Mouse (Mus musculus) cortical plate, adult 2 months (tissue): ENCODE measurements around the gene Capn8. TPM values are rescaled to one million over a fixed set of nuclear protein-coding genes. Genes with fewer than 3 reads are reported as not detected.
A peak's percentile ranks its signal among the peaks of the same experiment; 100 is the strongest.
"Not testable (repeated sequence)": the region's sequence is repeated elsewhere in the genome, so short reads cannot be mapped to it uniquely, and the experiment has no call there.

Experiments
- H3K27ac ChIP-seq: fragments of 200-500 bp; 2 replicates; pipeline ENCODE4 v1.5.1; 2012; ENCODE audit warnings: low read length, control low read depth, inconsistent platforms; ENCODE audit not compliant: insufficient read depth
- H3K4me1 ChIP-seq: fragments of 200-500 bp; 2 replicates; pipeline ENCODE4 v1.6.1; 2011; ENCODE audit warnings: low read length; ENCODE audit not compliant: control insufficient read depth, insufficient read depth
- H3K4me3 ChIP-seq: fragments of 200-500 bp; 2 replicates; pipeline ENCODE4 v1.5.1; 2011; ENCODE audit warnings: mild to moderate bottlenecking, low read length, control low read depth; ENCODE audit not compliant: insufficient read depth
- CTCF ChIP-seq: fragments of 200-500 bp; IDR thresholded peaks from 2 replicates; pipeline ENCODE4 v1.5.1; 2011; ENCODE audit warnings: mild to moderate bottlenecking, control low read depth, low read length; ENCODE audit not compliant: insufficient read depth; ENCODE audit errors: extremely low read depth
- POLR2A ChIP-seq: fragments of 200-500 bp; IDR thresholded peaks from 2 replicates; pipeline ENCODE4 v1.6.1; 2011; ENCODE audit warnings: mild to moderate bottlenecking, low read length, control low read depth; ENCODE audit not compliant: insufficient read depth; ENCODE audit errors: extremely low read depth
- polyA plus RNA-seq: library from polyadenylated mRNA; depleted of rRNA; stranded (reverse); fragments of >200 nt; gene quantifications from 2 replicates; pipeline ENCODE4 v1.2.3, GENCODE M21; 2012

Gene Capn8
- polyA plus RNA-seq, 1 experiment, result 0.04 TPM

GRCm38 (mm10) chr1:182639456-182639855 is 74.6 kb downstream of the Capn8 start:
- Histone ChIP-seq H3K4me3 (no peak overlapping the region), H3K27ac (no peak overlapping the region), H3K4me1 (no peaks in the 10 kb centered on the region)
- TF ChIP-seq POLR2A (no peak), CTCF (no peak)

- Histone ChIP-seq H3K4me1 (no peaks in the 10 kb centered on the region), H3K4me3 (no peak overlapping the region), H3K27ac (no peak overlapping the region)
- TF ChIP-seq POLR2A (no peak), CTCF (no peak)
These were observed 75.3 kb downstream of the Capn8 start for GRCm38 (mm10) chr1:182640094-182640493.

- no peak overlapping the region for H3K4me3 ChIP-seq
- TF ChIP-seq CTCF (no peak), POLR2A (no peak)
- no peaks in the 10 kb centered on the region for H3K4me1 ChIP-seq
- H3K27ac ChIP-seq, result no peak overlapping the region
These were observed 78.0 kb downstream of the Capn8 start for GRCm38 (mm10) chr1:182642779-182643178.

GRCm38 (mm10) chr1:182644418-182644817 is 79.6 kb downstream of the Capn8 start:
- not testable (repeated sequence) for H3K27ac ChIP-seq, H3K4me3 ChIP-seq, H3K4me1 ChIP-seq

GRCm38 (mm10) chr1:182645211-182645668 is 80.4 kb downstream of the Capn8 start:
- Histone ChIP-seq H3K4me3 (no peak overlapping the region), H3K4me1 (no peaks in the 10 kb centered on the region), H3K27ac (no peak overlapping the region)
- TF ChIP-seq POLR2A (no peak), CTCF (no peak)

GRCm38 (mm10) chr1:182646796-182647195 is 82.0 kb downstream of the Capn8 start:
- H3K4me1 ChIP-seq, result no peaks in the 10 kb centered on the region
- no peak for TF ChIP-seq CTCF
- no peak for TF ChIP-seq POLR2A

GRCm38 (mm10) chr1:182657760-182658159 is 93.0 kb downstream of the Capn8 start:
- no peak overlapping the region for H3K27ac ChIP-seq
- peak; percentile 75 for TF ChIP-seq CTCF
- no peak for TF ChIP-seq POLR2A
- no peak overlapping the region for H3K4me3 ChIP-seq
- no peaks in the 10 kb centered on the region for H3K4me1 ChIP-seq

More at GRCm38 (mm10) chr1:182646796-182647195, 82.0 kb downstream of the Capn8 start:
- Histone ChIP-seq H3K4me3 (no peak overlapping the region), H3K27ac (no peak overlapping the region)

GRCm38 (mm10) chr1:182660365-182660764 is 95.6 kb downstream of the Capn8 start:
- H3K4me1 ChIP-seq, result peaks cover 2% of the 10 kb centered on the region
- TF ChIP-seq POLR2A, result no peak
- no peak for TF ChIP-seq CTCF

GRCm38 (mm10) chr1:182663671-182664070 is 98.9 kb downstream of the Capn8 start:
- Histone ChIP-seq H3K4me1 (peaks cover 2% of the 10 kb centered on the region), H3K4me3 (no peak overlapping the region), H3K27ac (no peak overlapping the region)
- TF ChIP-seq POLR2A (no peak), CTCF (no peak)

More at GRCm38 (mm10) chr1:182660365-182660764, 95.6 kb downstream of the Capn8 start:
- no peak overlapping the region for H3K27ac ChIP-seq
- H3K4me3 ChIP-seq, result no peak overlapping the region

GRCm38 (mm10) chr1:182664841-182665240 is 100.0 kb downstream of the Capn8 start:
- no peak overlapping the region for H3K27ac ChIP-seq
- TF ChIP-seq POLR2A (no peak), CTCF (no peak)
- H3K4me3 ChIP-seq, result no peak overlapping the region
- peaks cover 2% of the 10 kb centered on the region for H3K4me1 ChIP-seq

- H3K4me1 ChIP-seq, result peaks cover 2% of the 10 kb centered on the region
- H3K27ac ChIP-seq, result no peak overlapping the region
- TF ChIP-seq POLR2A (no peak), CTCF (no peak)
- no peak overlapping the region for H3K4me3 ChIP-seq
These were observed 102.5 kb downstream of the Capn8 start for GRCm38 (mm10) chr1:182667281-182667680.
